Mouse (Mus musculus): Measurements from ENCODE around the gene Lrba. TPM values are rescaled to one million over a fixed set of nuclear protein-coding genes. Genes with fewer than 3 reads are reported as not detected.

Lrba gene
- polyA plus RNA-seq, 1 experiment from 2014 or later: 7.0 TPM

DNA sequence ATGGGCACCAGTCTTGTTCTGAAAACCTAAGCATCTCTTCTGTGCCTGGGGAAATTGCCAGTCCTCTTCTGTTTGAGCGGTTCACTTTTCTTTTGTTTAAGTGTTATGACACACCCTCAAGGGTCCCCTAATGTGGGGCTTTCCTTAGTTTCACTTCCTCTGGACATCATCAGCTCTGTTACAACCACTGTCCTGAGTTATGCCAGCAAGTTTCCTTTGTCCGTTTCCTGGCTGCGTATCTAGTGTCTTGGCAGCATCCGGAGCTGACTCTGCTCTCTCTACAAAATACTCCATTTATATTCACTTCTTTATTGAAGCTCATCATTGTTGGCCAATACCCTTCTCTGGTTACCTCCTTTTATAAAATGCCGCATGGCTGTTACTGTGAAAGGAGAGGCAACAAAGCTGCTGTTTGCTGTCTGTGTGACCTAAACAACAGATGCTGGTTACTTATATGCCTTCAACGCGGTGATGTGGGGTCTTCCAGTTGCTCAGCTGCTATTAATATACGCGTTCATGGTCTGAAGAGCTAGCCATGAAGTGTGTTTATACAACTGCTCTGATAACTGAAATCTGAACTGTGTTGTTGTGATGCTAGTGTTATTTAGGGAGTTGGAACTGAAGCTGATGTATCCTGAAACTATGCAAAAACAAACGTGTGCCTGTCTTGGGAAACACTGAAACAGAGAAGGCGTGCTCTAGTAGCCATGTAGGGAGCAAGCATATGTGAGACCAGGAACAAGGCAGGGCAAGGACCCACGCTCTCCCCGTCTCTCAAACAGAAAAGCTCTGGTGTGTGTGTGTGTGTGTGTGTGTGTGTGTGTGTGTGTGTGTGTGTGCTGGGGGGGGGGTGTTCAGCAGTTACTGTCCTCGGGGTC lies 550.3 kb downstream of the Lrba start:
- peak; percentile 38; the same call in 1 of the 2 replicates for ATAC-seq
- Histone ChIP-seq H3K36me3 (peaks cover 21% of the 10 kb centered on the region), H3K4me1 (replicated peaks) (peaks cover 22% of the 10 kb centered on the region), H3K9ac (replicated peaks) (0 out of 2 replicates have a peak overlapping the region, but pooled peaks have one; percentile 8), H3K4me2 (replicated peaks) (no peak overlapping the region), H3K4me3 (replicated peaks) (no peak overlapping the region), H3K27ac (peak overlapping the region; percentile 56; the same call in 1 of the 2 replicates), H3K9me3 (no peaks in the 10 kb centered on the region), H3K27me3 (no peaks in the 10 kb centered on the region)
- 53% methylated on average over 14 of the region's 14 CpGs for WGBS

- peaks cover 25% of the 10 kb centered on the region for H3K36me3 ChIP-seq
- H3K4me3 ChIP-seq (replicated peaks): no peak overlapping the region
- H3K4me1 ChIP-seq (replicated peaks): peaks cover 22% of the 10 kb centered on the region
- H3K9me3 ChIP-seq: no peaks in the 10 kb centered on the region
- no peaks in the 10 kb centered on the region for H3K27me3 ChIP-seq
- peak overlapping the region; percentile 56 for H3K27ac ChIP-seq
- H3K4me2 ChIP-seq (replicated peaks): no peak overlapping the region
- WGBS: 86% methylated on average over 6 of the region's 6 CpGs
- peak; percentile 43 for ATAC-seq
- H3K9ac ChIP-seq (replicated peaks): no peak overlapping the region
Observed at GRCm38 (mm10) chr3:86775444-86775828, 551.0 kb downstream of the Lrba start.

GRCm38 (mm10) chr3:86779704-86780103 lies 555.2 kb downstream of the Lrba start:
- H3K4me1 ChIP-seq (replicated peaks): peaks cover 18% of the 10 kb centered on the region
- no peak overlapping the region for H3K9ac ChIP-seq (replicated peaks)
- H3K36me3 ChIP-seq: peaks cover 47% of the 10 kb centered on the region
- H3K9me3 ChIP-seq: no peaks in the 10 kb centered on the region
- peak; percentile 53 for ATAC-seq
- no peaks in the 10 kb centered on the region for H3K27me3 ChIP-seq
- H3K27ac ChIP-seq: no peak overlapping the region
- no peak overlapping the region for H3K4me3 ChIP-seq (replicated peaks)
- H3K4me2 ChIP-seq (replicated peaks): no peak overlapping the region
- WGBS: 77% methylated on average over 4 of the region's 4 CpGs

- Histone ChIP-seq H3K9ac (replicated peaks) (no peak overlapping the region), H3K4me2 (replicated peaks) (no peak overlapping the region), H3K4me3 (replicated peaks) (no peak overlapping the region), H3K27ac (no peak overlapping the region), H3K27me3 (no peaks in the 10 kb centered on the region), H3K9me3 (no peaks in the 10 kb centered on the region), H3K36me3 (peaks cover 64% of the 10 kb centered on the region), H3K4me1 (replicated peaks) (peaks cover 17% of the 10 kb centered on the region)
- no peak for ATAC-seq
- 96% methylated on average over 3 of the region's 3 CpGs for WGBS
Observed at GRCm38 (mm10) chr3:86784051-86784450, 559.6 kb downstream of the Lrba start.

DNA sequence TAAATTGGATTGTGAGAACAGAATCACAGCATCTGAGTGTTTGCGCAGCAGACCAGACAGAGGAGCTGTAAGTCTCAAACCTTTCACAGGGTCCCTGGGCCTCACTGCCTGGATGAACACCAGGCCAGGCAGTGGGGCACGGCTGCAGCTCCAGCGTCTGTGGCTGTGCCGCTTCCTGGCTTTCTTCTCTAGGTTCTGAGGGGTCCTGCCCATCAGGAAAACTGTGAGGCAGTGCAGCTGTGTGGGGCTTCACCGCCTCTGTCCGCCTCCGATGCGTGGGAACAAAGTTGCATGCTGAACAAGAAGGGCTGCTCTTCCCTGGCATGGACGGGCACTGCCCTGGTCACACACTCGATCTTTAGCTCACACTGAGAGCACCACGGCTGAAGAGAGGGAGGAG lies 560.5 kb downstream of the Lrba start:
- Histone ChIP-seq H3K9ac (replicated peaks) (no peak overlapping the region), H3K4me1 (replicated peaks) (peaks cover 20% of the 10 kb centered on the region), H3K27me3 (no peaks in the 10 kb centered on the region), H3K36me3 (peaks cover 64% of the 10 kb centered on the region), H3K4me3 (replicated peaks) (no peak overlapping the region), H3K9me3 (no peaks in the 10 kb centered on the region), H3K27ac (peak overlapping the region; percentile 35; the same call in 1 of the 2 replicates), H3K4me2 (replicated peaks) (no peak overlapping the region)
- ATAC-seq: no peak
- 82% methylated on average over 11 of the region's 11 CpGs for WGBS

DNA sequence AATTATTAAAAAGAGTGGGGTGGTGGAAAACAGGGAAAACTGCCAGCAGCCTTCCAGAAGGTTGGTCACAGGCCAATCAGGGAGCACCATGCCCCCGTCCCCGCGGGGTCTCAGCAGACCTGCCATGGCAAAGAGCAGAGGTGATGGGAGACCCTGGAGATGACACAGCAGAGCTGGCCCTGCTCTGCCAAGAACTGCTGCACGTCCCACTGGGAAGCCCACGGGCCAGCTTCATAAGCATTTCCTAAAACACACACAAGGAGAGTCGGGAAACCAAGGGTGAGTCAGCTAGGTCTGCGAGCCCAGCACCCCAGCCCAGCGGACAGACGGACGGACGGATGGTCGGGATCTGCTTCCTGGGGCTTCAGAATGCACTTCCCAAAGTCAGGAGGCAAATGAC lies 561.8 kb downstream of the Lrba start:
- H3K9ac ChIP-seq (replicated peaks): peak overlapping the region; percentile 39; the same call in 1 of the 2 replicates
- H3K4me3 ChIP-seq (replicated peaks): no peak overlapping the region
- H3K4me2 ChIP-seq (replicated peaks): no peak overlapping the region
- no peak for ATAC-seq
- H3K27me3 ChIP-seq: no peaks in the 10 kb centered on the region
- no peaks in the 10 kb centered on the region for H3K9me3 ChIP-seq
- H3K4me1 ChIP-seq (replicated peaks): peaks cover 20% of the 10 kb centered on the region
- WGBS: 87% methylated on average over 12 of the region's 12 CpGs
- peaks cover 62% of the 10 kb centered on the region for H3K36me3 ChIP-seq
- no peak overlapping the region for H3K27ac ChIP-seq

DNA sequence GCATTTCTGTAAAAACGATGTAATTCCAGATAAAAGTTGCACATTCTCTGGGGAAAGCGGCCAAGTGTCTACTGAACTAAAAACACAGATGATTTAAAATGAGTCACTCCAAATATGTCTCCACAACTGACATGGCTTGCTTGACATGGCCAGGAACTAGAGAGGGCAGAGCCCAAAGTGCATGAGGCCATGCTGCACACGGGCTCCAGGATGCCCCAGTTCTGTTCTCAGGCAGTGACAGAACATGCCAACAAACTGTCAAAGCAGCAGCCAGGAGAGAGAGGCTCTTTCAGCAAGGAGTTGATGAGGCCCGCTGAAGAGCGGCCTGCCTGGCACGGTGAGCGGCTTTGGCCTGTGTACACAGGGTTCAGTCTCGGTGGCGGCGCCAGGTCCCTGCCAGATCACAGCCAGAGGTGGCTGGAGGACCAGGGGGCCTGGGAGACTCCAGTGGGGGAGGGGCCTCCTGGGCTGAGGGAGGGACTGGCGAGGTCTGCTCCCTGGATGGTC lies 562.4 kb downstream of the Lrba start:
- H3K9ac ChIP-seq (replicated peaks): peak overlapping the region; percentile 32; the same call in 1 of the 2 replicates
- H3K27me3 ChIP-seq: no peaks in the 10 kb centered on the region
- H3K27ac ChIP-seq: peak overlapping the region; percentile 62
- H3K4me2 ChIP-seq (replicated peaks): no peak overlapping the region
- peaks cover 20% of the 10 kb centered on the region for H3K4me1 ChIP-seq (replicated peaks)
- no peak overlapping the region for H3K4me3 ChIP-seq (replicated peaks)
- H3K36me3 ChIP-seq: peaks cover 66% of the 10 kb centered on the region
- WGBS: 64% methylated on average over 11 of the region's 11 CpGs
- no peaks in the 10 kb centered on the region for H3K9me3 ChIP-seq
- ATAC-seq: peak; percentile 72

DNA sequence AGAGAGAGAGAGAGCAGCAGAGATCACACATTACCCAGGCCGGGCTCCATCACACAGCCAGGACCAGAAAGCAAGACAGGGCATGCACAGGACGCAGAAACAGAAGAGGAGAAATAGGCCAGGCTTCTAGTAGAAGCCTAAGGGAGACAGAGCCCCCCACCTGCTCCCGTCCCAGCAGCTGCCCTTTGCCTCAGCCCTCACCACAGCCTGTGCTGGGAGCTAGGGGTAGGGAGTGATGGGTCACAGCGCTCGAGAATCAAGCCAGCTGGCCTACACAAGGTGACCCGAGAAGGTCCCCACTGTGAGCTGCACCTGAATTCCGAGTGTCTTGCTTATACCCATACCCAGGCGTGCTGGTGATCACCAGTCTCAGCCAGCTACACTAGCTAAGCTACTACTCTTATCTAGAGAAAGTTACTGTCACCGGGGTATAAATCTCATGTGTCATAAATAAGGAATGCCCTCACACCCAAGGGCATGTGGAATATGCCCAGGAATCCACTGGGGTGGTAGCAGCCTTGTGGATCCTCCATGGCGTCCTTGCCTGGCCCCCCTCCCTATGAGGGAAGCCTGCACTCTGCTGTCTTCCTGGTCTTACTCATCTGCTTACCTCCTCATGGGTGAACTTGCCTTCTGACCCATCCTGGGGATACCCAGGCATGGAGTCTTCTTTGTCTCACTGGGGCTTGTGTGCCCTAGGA lies 563.1 kb downstream of the Lrba start:
- H3K36me3 ChIP-seq: peaks cover 72% of the 10 kb centered on the region
- H3K4me2 ChIP-seq (replicated peaks): no peak overlapping the region
- ATAC-seq: peak; percentile 40
- 93% methylated on average over 10 of the region's 10 CpGs for WGBS
- no peaks in the 10 kb centered on the region for H3K27me3 ChIP-seq
- H3K27ac ChIP-seq: peak overlapping the region; percentile 62
- H3K4me1 ChIP-seq (replicated peaks): peaks cover 20% of the 10 kb centered on the region
- H3K9me3 ChIP-seq: no peaks in the 10 kb centered on the region
- peak overlapping the region; percentile 32; the same call in 1 of the 2 replicates for H3K9ac ChIP-seq (replicated peaks)
- H3K4me3 ChIP-seq (replicated peaks): no peak overlapping the region

DNA sequence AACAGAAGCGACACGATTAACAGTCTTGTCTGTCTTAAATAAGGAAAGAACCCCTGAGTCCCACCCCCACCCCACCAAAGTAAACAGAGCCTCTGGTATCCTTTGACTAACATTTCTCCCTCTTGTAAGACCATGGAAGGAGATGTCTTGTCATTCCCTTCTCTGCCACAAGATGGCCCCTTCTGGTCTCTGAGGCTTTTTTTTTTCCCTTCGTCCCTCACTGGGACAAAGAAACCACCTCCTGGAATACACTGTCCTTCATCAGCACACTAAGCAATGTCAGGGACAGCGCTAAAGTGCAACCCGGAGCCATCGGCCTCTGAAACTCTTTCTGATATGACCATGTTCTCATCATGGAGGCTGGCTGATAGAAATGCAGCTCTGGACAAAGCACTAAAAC lies 564.2 kb downstream of the Lrba start:
- WGBS: 41% methylated on average over 6 of the region's 6 CpGs
- ATAC-seq: no peak; the same call in 1 of the 2 replicates
- no peak overlapping the region for H3K4me3 ChIP-seq (replicated peaks)
- H3K27ac ChIP-seq: peak overlapping the region; percentile 62
- H3K4me2 ChIP-seq (replicated peaks): no peak overlapping the region
- H3K4me1 ChIP-seq (replicated peaks): peaks cover 20% of the 10 kb centered on the region
- H3K27me3 ChIP-seq: no peaks in the 10 kb centered on the region
- H3K36me3 ChIP-seq: peaks cover 79% of the 10 kb centered on the region
- H3K9ac ChIP-seq (replicated peaks): peak overlapping the region; percentile 4; the same call in 1 of the 2 replicates
- no peaks in the 10 kb centered on the region for H3K9me3 ChIP-seq

DNA sequence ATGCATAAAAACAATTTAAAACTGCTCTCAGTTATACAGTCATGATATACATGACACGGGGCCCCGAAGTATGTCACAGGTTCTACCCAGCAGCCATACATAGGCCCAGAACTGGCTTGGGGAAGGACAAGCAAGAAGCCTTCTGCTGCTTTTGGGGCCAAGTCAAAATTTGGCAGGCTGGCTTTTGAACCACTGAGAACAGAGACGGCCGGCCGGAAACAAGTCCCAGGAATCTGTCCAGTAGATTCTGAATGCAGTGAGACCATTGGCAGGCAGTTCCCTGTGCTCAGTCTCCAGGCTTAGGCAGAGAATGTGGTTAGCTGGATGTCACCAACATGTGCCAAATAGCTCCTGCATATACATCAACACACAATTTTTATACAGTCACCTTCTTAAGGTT lies 565.3 kb downstream of the Lrba start:
- ATAC-seq: no peak
- Histone ChIP-seq H3K9me3 (no peaks in the 10 kb centered on the region), H3K27ac (0 out of 2 replicates have a peak overlapping the region, but pooled peaks have one; percentile 20), H3K4me3 (replicated peaks) (no peak overlapping the region), H3K27me3 (no peaks in the 10 kb centered on the region), H3K36me3 (peaks cover 74% of the 10 kb centered on the region), H3K4me2 (replicated peaks) (no peak overlapping the region), H3K9ac (replicated peaks) (no peak overlapping the region), H3K4me1 (replicated peaks) (peaks cover 20% of the 10 kb centered on the region)
- 87% methylated on average over 5 of the region's 5 CpGs for WGBS

GRCm38 (mm10) chr3:86793264-86793663 lies 568.8 kb downstream of the Lrba start:
- peaks cover 7% of the 10 kb centered on the region for H3K4me1 ChIP-seq (replicated peaks)
- no peak overlapping the region for H3K4me3 ChIP-seq (replicated peaks)
- H3K9ac ChIP-seq (replicated peaks): no peak overlapping the region
- no peak overlapping the region for H3K27ac ChIP-seq
- H3K27me3 ChIP-seq: no peaks in the 10 kb centered on the region
- H3K36me3 ChIP-seq: peaks cover 66% of the 10 kb centered on the region
- H3K4me2 ChIP-seq (replicated peaks): no peak overlapping the region
- 88% methylated on average over 4 of the region's 4 CpGs for WGBS
- no peaks in the 10 kb centered on the region for H3K9me3 ChIP-seq
- no peak for ATAC-seq

GRCm38 (mm10) chr3:86793720-86794191 lies 569.3 kb downstream of the Lrba start:
- no peak overlapping the region for H3K9ac ChIP-seq (replicated peaks)
- H3K9me3 ChIP-seq: no peaks in the 10 kb centered on the region
- 42% methylated on average over 1 of the region's 1 CpGs for WGBS
- peaks cover 7% of the 10 kb centered on the region for H3K4me1 ChIP-seq (replicated peaks)
- peaks cover 67% of the 10 kb centered on the region for H3K36me3 ChIP-seq
- no peak overlapping the region for H3K4me2 ChIP-seq (replicated peaks)
- no peak overlapping the region for H3K4me3 ChIP-seq (replicated peaks)
- no peaks in the 10 kb centered on the region for H3K27me3 ChIP-seq
- no peak for ATAC-seq
- no peak overlapping the region for H3K27ac ChIP-seq
